9 mouse cellular contexts compared by ENCODE assay signal in genomic region chr11:29839781-29840180, GRCm38 (mm10). TPM values are rescaled to one million over a fixed set of nuclear protein-coding genes. Genes with fewer than 3 reads are reported as not detected.
DNase-seq lines count a peak whose midpoint lies in the region; ATAC-seq lines count a peak whose summit lies in the region.
"Had no signal": no experiment of that assay in that cellular context is flagged by ENCODE, and none has a peak within 500 bp of the region (broad histone marks: within the 10 kb centered on the region; RNA-seq: fewer than 3 reads in every experiment).

No protein-coding gene starts in this region.

- 73% methylated on average over 3 of the region's 3 CpGs for WGBS in forebrain, embryonic 14.5 days
- 84% methylated on average over 3 of the region's 3 CpGs for WGBS in forebrain, embryonic 10.5 days
- WGBS in lung, embryonic 16.5 days, result 30% methylated on average over 3 of the region's 3 CpGs

- H3K9me3 ChIP-seq in forebrain, embryonic 14.5 days (replicated peaks; ENCODE audit: control insufficient read depth, low read length), result no peaks in the 10 kb centered on the region
- no peaks in the 10 kb centered on the region for H3K9me3 ChIP-seq in forebrain, embryonic 10.5 days
- no peaks in the 10 kb centered on the region for H3K9me3 ChIP-seq in lung, embryonic 16.5 days (ENCODE audit: control insufficient read depth, low read length)

- H3K27me3 ChIP-seq in forebrain, embryonic 14.5 days (replicated peaks; ENCODE audit: control insufficient read depth, insufficient read depth, low read length), result no peaks in the 10 kb centered on the region
- H3K27me3 ChIP-seq in forebrain, embryonic 10.5 days (ENCODE audit: poor library complexity, severe bottlenecking), result no peaks in the 10 kb centered on the region
- no peaks in the 10 kb centered on the region for H3K27me3 ChIP-seq in lung, embryonic 16.5 days (ENCODE audit: control insufficient read depth, insufficient read depth, low read depth, low read length)

- peak; percentile 29 for DNase-seq in forebrain, embryonic 14.5 days (ENCODE audit: low spot score)
- no peak for DNase-seq in forebrain, embryonic 10.5 days (ENCODE audit: extremely low spot score, low spot score)
- DNase-seq in adrenal gland, postnatal 36 days, result peak; percentile 31 to 54
- peak; percentile 43 to 57 for DNase-seq in heart, postnatal 14 days
- DNase-seq in spleen, postnatal 14 days (ENCODE audit: low spot score in 2 of 2), result no peak
- no peak for DNase-seq in frontal cortex, postnatal 36 days (ENCODE audit: low spot score in 2 of 2)
- DNase-seq in testis, postnatal 10 days (ENCODE audit: low spot score), result no peak

- ATAC-seq in forebrain, embryonic 14.5 days, result no peak
- ATAC-seq in lung, embryonic 16.5 days (ENCODE audit: low read depth), result peak; percentile 86

- no peak overlapping the region for H3K4me2 ChIP-seq in forebrain, embryonic 14.5 days (ENCODE audit: low read length)
- H3K4me2 ChIP-seq in lung, embryonic 16.5 days (ENCODE audit: low read depth, low read length), result no peak overlapping the region

- intact Hi-C loops in heart, postnatal 14 days (cut with DNase I), result no loop called here

- H3K27ac ChIP-seq in forebrain, embryonic 14.5 days (ENCODE audit: low read depth, low read length), result no peak overlapping the region
- no peak overlapping the region for H3K27ac ChIP-seq in forebrain, embryonic 10.5 days
- H3K27ac ChIP-seq in lung, embryonic 16.5 days (ENCODE audit: low read length), result peak overlapping the region; percentile 17; the same call in 1 of the 2 replicates

- no peaks in the 10 kb centered on the region for H3K4me1 ChIP-seq in forebrain, embryonic 14.5 days (ENCODE audit: control insufficient read depth, insufficient read depth, low read length)
- H3K4me1 ChIP-seq in forebrain, embryonic 10.5 days, result no peaks in the 10 kb centered on the region
- 0 out of 2 replicates have a peak, but pooled peaks cover 2% of the 10 kb centered on the region for H3K4me1 ChIP-seq in lung, embryonic 16.5 days (replicated peaks; ENCODE audit: control insufficient read depth, insufficient read depth, low read length)

- H3K36me3 ChIP-seq in forebrain, embryonic 14.5 days (ENCODE audit: control insufficient read depth, insufficient read depth, low read length), result no peaks in the 10 kb centered on the region
- no peaks in the 10 kb centered on the region for H3K36me3 ChIP-seq in forebrain, embryonic 10.5 days (replicated peaks)
- no peaks in the 10 kb centered on the region for H3K36me3 ChIP-seq in lung, embryonic 16.5 days (ENCODE audit: control insufficient read depth, insufficient read depth, low read length)

- no peak overlapping the region for H3K4me3 ChIP-seq in forebrain, embryonic 14.5 days (ENCODE audit: low read depth, low read length)
- H3K4me3 ChIP-seq in forebrain, embryonic 10.5 days, result no peak overlapping the region
- no peak overlapping the region for H3K4me3 ChIP-seq in lung, embryonic 16.5 days (ENCODE audit: low read length)

- H3K9ac ChIP-seq in forebrain, embryonic 14.5 days (ENCODE audit: low read length), result no peak overlapping the region
- H3K9ac ChIP-seq in lung, embryonic 16.5 days (ENCODE audit: low read length), result no peak overlapping the region

RNA-seq across cellular contexts. Expression of gene 4931440F15Rik, which starts 14.3 kb away (rescaled TPM):
- polyA plus RNA-seq in forebrain, embryonic 14.5 days (2014; fragmentation: Nextera tagmentation; extraction: Ambion mirVana), result 0.11 and 0.15 TPM in 2 replicates
- 0.12 TPM in 1 of 2 replicates, not detected in the other for polyA plus RNA-seq in forebrain, embryonic 10.5 days (2016; fragmentation: Nextera tagmentation; extraction: Ambion mirVana)
- under 1 TPM; 0.40 to 0.53 TPM for total RNA-seq in adrenal gland, postnatal 36 days (2021)
- total RNA-seq in heart, postnatal 14 days (2021), result 1 to 10 TPM; 1.2 to 1.8 TPM
- 0.08 and 0.15 TPM in 2 replicates for polyA plus RNA-seq in lung, embryonic 16.5 days (2015; fragmentation: Nextera tagmentation; extraction: Ambion mirVana)
- total RNA-seq: neutrophil, adult 5-6 weeks had no signal

Comparison
In these comparisons a context has a peak if more than half of its experiments do, and no peak if none do; other contexts are left out.
1. DNase-seq: peak in forebrain, embryonic 14.5 days (single experiment), adrenal gland, postnatal 36 days (2 of 2) and heart, postnatal 14 days (2 of 2); none in forebrain, embryonic 10.5 days (single experiment), spleen, postnatal 14 days (0 of 2), frontal cortex, postnatal 36 days (0 of 2) and testis, postnatal 10 days (single experiment).